Mouse (Mus musculus) thymus, adult 2 months (tissue): Measurements from ENCODE around the gene 1700001C02Rik. TPM values are rescaled to one million over a fixed set of nuclear protein-coding genes. Genes with fewer than 3 reads are reported as not detected.

Source experiments
- DNase-seq: peaks from one replicate; pipeline ENCODE4 v3.0.0; 2021
- H3K27ac ChIP-seq: fragments of 200-500 bp; 2 replicates; pipeline ENCODE4 v1.5.1; 2012; ENCODE audit warnings: low read length, control low read depth; ENCODE audit not compliant: control insufficient read depth, insufficient read depth
- H3K27me3 ChIP-seq: fragments of 200-500 bp; 2 replicates; pipeline ENCODE4 v1.6.1; 2012; ENCODE audit warnings: mild to moderate bottlenecking, low read length, moderate library complexity, mixed read lengths; ENCODE audit not compliant: control insufficient read depth, insufficient read depth
- H3K36me3 ChIP-seq: fragments of 200-500 bp; 2 replicates; pipeline ENCODE4 v1.6.1; 2012; ENCODE audit warnings: mild to moderate bottlenecking, low read length, moderate library complexity; ENCODE audit not compliant: control insufficient read depth, insufficient read depth
- H3K4me1 ChIP-seq: fragments of 200-500 bp; replicated peaks from 2 replicates; pipeline ENCODE4 v1.6.1; 2012; ENCODE audit warnings: low read length; ENCODE audit not compliant: control insufficient read depth, insufficient read depth
- H3K4me3 ChIP-seq: fragments of 200-500 bp; 2 replicates; pipeline ENCODE4 v1.5.1; 2012; ENCODE audit warnings: mild to moderate bottlenecking, low read length, control low read depth, moderate library complexity; ENCODE audit not compliant: control insufficient read depth, insufficient read depth
- CTCF ChIP-seq: fragments of 200-500 bp; IDR thresholded peaks from 2 replicates; pipeline ENCODE4 v1.5.1; 2012; ENCODE audit warnings: mild to moderate bottlenecking, control low read depth, low read length, moderate library complexity, borderline replicate concordance; ENCODE audit not compliant: control insufficient read depth, poor library complexity, insufficient read depth; ENCODE audit errors: extremely low read depth
- POLR2A ChIP-seq: fragments of 200-500 bp; IDR thresholded peaks from 2 replicates; pipeline ENCODE4 v1.6.1; 2012; ENCODE audit warnings: mild to moderate bottlenecking, low read length, control low read depth, moderate library complexity; ENCODE audit not compliant: control insufficient read depth, poor library complexity, insufficient read depth; ENCODE audit errors: extremely low read depth
- WGBS: fragments of 180-500 bp; shearing (Covaris S2); methylation state at CpG from one replicate; pipeline ENCODE4 v1.1.7; 2018; 5-methylcytosine and 5-hydroxymethylcytosine counted together
- polyA plus RNA-seq: library from polyadenylated mRNA; depleted of rRNA; stranded (reverse); fragments of >200 nt; gene quantifications from 2 replicates; pipeline ENCODE4 v1.2.3, GENCODE M21; 2012

1700001C02Rik gene
- polyA plus RNA-seq, 1 experiment, result 0.51 TPM

- no peak overlapping the region for H3K27ac ChIP-seq
- TF ChIP-seq CTCF (no peak), POLR2A (no peak)
- no peaks in the 10 kb centered on the region for H3K27me3 ChIP-seq
- no peaks in the 10 kb centered on the region for H3K4me1 ChIP-seq
- 80% methylated on average over 6 of the region's 6 CpGs for WGBS
- H3K36me3 ChIP-seq, result no peaks in the 10 kb centered on the region
- no peak for DNase-seq
- H3K4me3 ChIP-seq, result no peak overlapping the region
Observed at GRCm38 (mm10) chr5:30485136-30485535, 19.3 kb downstream of the 1700001C02Rik start.

GRCm38 (mm10) chr5:30490215-30490614 is 24.4 kb downstream of the 1700001C02Rik start:
- Histone ChIP-seq H3K4me1 (no peaks in the 10 kb centered on the region), H3K27ac (no peak overlapping the region), H3K27me3 (no peaks in the 10 kb centered on the region), H3K4me3 (no peak overlapping the region), H3K36me3 (no peaks in the 10 kb centered on the region)
- no peak for DNase-seq
- TF ChIP-seq POLR2A, result no peak
- TF ChIP-seq CTCF, result no peak

GRCm38 (mm10) chr5:30490845-30491244 is 25.0 kb downstream of the 1700001C02Rik start:
- Histone ChIP-seq H3K27ac (no peak overlapping the region), H3K27me3 (no peaks in the 10 kb centered on the region), H3K4me1 (no peaks in the 10 kb centered on the region), H3K36me3 (no peaks in the 10 kb centered on the region), H3K4me3 (no peak overlapping the region)
- 86% methylated on average over 5 of the region's 5 CpGs for WGBS
- TF ChIP-seq POLR2A (no peak), CTCF (no peak)
- no peak for DNase-seq

GRCm38 (mm10) chr5:30493723-30494122 is 27.9 kb downstream of the 1700001C02Rik start:
- Histone ChIP-seq H3K27me3 (no peaks in the 10 kb centered on the region), H3K36me3 (no peaks in the 10 kb centered on the region), H3K4me1 (no peaks in the 10 kb centered on the region), H3K4me3 (no peak overlapping the region), H3K27ac (no peak overlapping the region)
- DNase-seq, result no peak
- TF ChIP-seq CTCF (no peak), POLR2A (no peak)
- WGBS, result 88% methylated on average over 7 of the region's 7 CpGs

- 91% methylated on average over 7 of the region's 7 CpGs for WGBS
- no peaks in the 10 kb centered on the region for H3K4me1 ChIP-seq
Observed at GRCm38 (mm10) chr5:30494606-30495005, 28.8 kb downstream of the 1700001C02Rik start.

GRCm38 (mm10) chr5:30495288-30495687 is 29.4 kb downstream of the 1700001C02Rik start:
- Histone ChIP-seq H3K27ac (no peak overlapping the region), H3K4me1 (no peaks in the 10 kb centered on the region), H3K36me3 (no peaks in the 10 kb centered on the region), H3K27me3 (no peaks in the 10 kb centered on the region), H3K4me3 (no peak overlapping the region)
- TF ChIP-seq POLR2A (no peak), CTCF (no peak)
- 98% methylated on average over 2 of the region's 2 CpGs for WGBS
- DNase-seq, result no peak

More at GRCm38 (mm10) chr5:30494606-30495005, 28.8 kb downstream of the 1700001C02Rik start:
- no peaks in the 10 kb centered on the region for H3K36me3 ChIP-seq
- no peak overlapping the region for H3K4me3 ChIP-seq
- no peaks in the 10 kb centered on the region for H3K27me3 ChIP-seq
- DNase-seq, result no peak
- no peak overlapping the region for H3K27ac ChIP-seq
- TF ChIP-seq POLR2A (no peak), CTCF (no peak)

- 81% methylated on average over 8 of the region's 8 CpGs for WGBS
- no peak for DNase-seq
- no peaks in the 10 kb centered on the region for H3K27me3 ChIP-seq
- no peak overlapping the region for H3K27ac ChIP-seq
- TF ChIP-seq CTCF, result no peak
- TF ChIP-seq POLR2A, result no peak
- no peaks in the 10 kb centered on the region for H3K36me3 ChIP-seq
- no peak overlapping the region for H3K4me3 ChIP-seq
- H3K4me1 ChIP-seq, result no peaks in the 10 kb centered on the region
Observed at GRCm38 (mm10) chr5:30496821-30497220, 31.0 kb downstream of the 1700001C02Rik start.
